Mouse (Mus musculus) gastrocnemius, postnatal 36 days (tissue): ENCODE measurements at regions not wholly inside any gene's neighbourhood (a gene's known extent, or its start where the extent isn't known, plus 50 kb on each side); places are given as distances from the start of the nearest gene placed in this dataset.
A peak's percentile ranks its signal among the peaks of the same experiment; 100 is the strongest.

Experiments used
- DNase-seq, 2 experiments: peaks; one replicate each; pipeline ENCODE4 v3.0.0; 2022
- intact Hi-C: fragments of 180-260 bp; cut with DNase I; formaldehyde crosslinking; loops from one replicate; pipeline ENCODE4 v1.15.1; 2025

- no peak for DNase-seq
Observed at GRCm38 (mm10) chr7:117229619-117230018, 151.2 kb upstream of the Xylt1 start.

GRCm38 (mm10) chr7:117256819-117257218, 124.0 kb upstream of the Xylt1 start:
- intact Hi-C loops: no loop called here
- no peak for DNase-seq

More at GRCm38 (mm10) chr7:117229619-117230018, 151.2 kb upstream of the Xylt1 start:
- intact Hi-C loops: no loop called here

- no peak for DNase-seq
- intact Hi-C loops: no loop called here
Observed at GRCm38 (mm10) chr7:117258557-117258956, 122.2 kb upstream of the Xylt1 start.

GRCm38 (mm10) chr7:117259151-117259550, 121.6 kb upstream of the Xylt1 start:
- DNase-seq: no peak
- intact Hi-C loops: no loop called here

- intact Hi-C loops: no loop called here
- no peak for DNase-seq
Observed at GRCm38 (mm10) chr7:117259674-117260294, 121.0 kb upstream of the Xylt1 start.

GRCm38 (mm10) chr7:117260596-117260995, 120.2 kb upstream of the Xylt1 start:
- intact Hi-C loops: no loop called here
- no peak for DNase-seq

- intact Hi-C loops: no loop called here
Observed at GRCm38 (mm10) chr7:117263126-117263525, 117.7 kb upstream of the Xylt1 start.

GRCm38 (mm10) chr7:117264341-117264740, 116.4 kb upstream of the Xylt1 start:
- intact Hi-C loops: no loop called here
- DNase-seq: no peak

More at GRCm38 (mm10) chr7:117263126-117263525, 117.7 kb upstream of the Xylt1 start:
- DNase-seq: no peak

- DNase-seq: no peak
- intact Hi-C loops: no loop called here
Observed at GRCm38 (mm10) chr7:117268096-117268495, 112.7 kb upstream of the Xylt1 start.

- no peak for DNase-seq
- intact Hi-C loops: no loop called here
Observed at GRCm38 (mm10) chr7:117269263-117269897, 111.4 kb upstream of the Xylt1 start.

GRCm38 (mm10) chr7:117278388-117278961, 102.3 kb upstream of the Xylt1 start:
- no peak for DNase-seq
- intact Hi-C loops: no loop called here

GRCm38 (mm10) chr7:117282194-117282593, 98.6 kb upstream of the Xylt1 start:
- no peak for DNase-seq
- intact Hi-C loops: no loop called here

- intact Hi-C loops: no loop called here
- DNase-seq: no peak
Observed at GRCm38 (mm10) chr7:117285206-117285605, 95.6 kb upstream of the Xylt1 start.

- intact Hi-C loops: no loop called here
Observed at GRCm38 (mm10) chr7:117285985-117286384, 94.8 kb upstream of the Xylt1 start.

GRCm38 (mm10) chr7:117303705-117304104, 77.1 kb upstream of the Xylt1 start:
- intact Hi-C loops: loop anchor here (1.0 kb wide), 1 partner anchor 72 kb away; no protein-coding TSS in a partner anchor
- DNase-seq: no peak

More at GRCm38 (mm10) chr7:117285985-117286384, 94.8 kb upstream of the Xylt1 start:
- no peak for DNase-seq

- intact Hi-C loops: loop anchor here (10.0 kb wide), 1 partner anchor 574 kb away; no protein-coding TSS in a partner anchor
- DNase-seq: peak in 1 of 2 experiments; percentile 72
Observed at GRCm38 (mm10) chr7:117310586-117311200, 70.1 kb upstream of the Xylt1 start.

- intact Hi-C loops: loop anchor here (10.0 kb wide), 1 partner anchor 573 kb away; no protein-coding TSS in a partner anchor
- DNase-seq: no peak
Observed at GRCm38 (mm10) chr7:117311316-117311715, 69.5 kb upstream of the Xylt1 start.

- intact Hi-C loops: loop anchor here (5.0 to 10.0 kb wide), 2 partner anchors 306 to 569 kb away; no protein-coding TSS in a partner anchor
- no peak for DNase-seq
Observed at GRCm38 (mm10) chr7:117316126-117316805, 64.5 kb upstream of the Xylt1 start.

- DNase-seq: no peak
- intact Hi-C loops: loop anchor here (5.0 to 10.0 kb wide), 2 partner anchors 305 to 567 kb away; no protein-coding TSS in a partner anchor
Observed at GRCm38 (mm10) chr7:117317362-117317761, 63.4 kb upstream of the Xylt1 start.

GRCm38 (mm10) chr7:117320552-117320951, 60.2 kb upstream of the Xylt1 start:
- intact Hi-C loops: loop anchor here (5.0 kb wide), 1 partner anchor 57 kb away; no protein-coding TSS in a partner anchor
- no peak for DNase-seq
